Mouse (Mus musculus): ENCODE data around the gene Frat2.

DNA sequence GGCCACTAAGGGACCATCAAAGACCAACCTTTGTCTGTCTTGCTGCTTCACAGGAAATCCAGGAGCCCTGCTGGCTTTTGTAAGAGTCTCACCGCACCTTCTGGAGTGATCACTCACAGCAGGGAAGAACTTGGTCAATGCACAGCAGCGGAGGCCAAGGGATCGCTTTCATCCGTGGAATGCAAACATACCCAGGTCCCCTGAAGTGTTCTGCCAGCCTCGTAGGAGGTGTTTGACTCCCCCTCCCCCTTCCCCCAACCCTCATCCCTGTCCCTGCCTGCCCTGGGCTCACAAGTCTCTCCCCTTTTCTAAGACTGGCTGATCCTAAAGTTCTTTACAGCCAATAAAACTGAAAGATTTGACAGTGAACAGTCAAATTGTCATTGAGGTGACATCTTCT, 26.5 kb downstream of the Frat2 start:
- TF ChIP-seq NRF1 (IDR thresholded peaks at IDR 0.05; ENCODE audit: insufficient read depth, low read depth, low read length, poor library complexity, severe bottlenecking) (no peak), POLR2AphosphoS5 (IDR thresholded peaks at IDR 0.05; ENCODE audit: borderline replicate concordance, low read depth, low read length) (no peak), CTCF (IDR thresholded peaks at IDR 0.05 in 2 of 3, conservative IDR thresholded peaks at IDR 0.05 in 1 of 3; ENCODE audit: control insufficient read depth in 1 of 3, insufficient read depth in 1 of 3, low read depth in 2 of 3, low read length in 3 of 3, poor library complexity in 1 of 3, severe bottlenecking in 1 of 3) (no peak), MYB (IDR thresholded peaks at IDR 0.05; ENCODE audit: low read depth, low read length) (no peak), POLR2AphosphoS2 (IDR thresholded peaks at IDR 0.05; ENCODE audit: low read length) (no peak), E2F4 (IDR thresholded peaks at IDR 0.05; ENCODE audit: borderline replicate concordance, low read depth, low read length) (no peak), USF2 (IDR thresholded peaks at IDR 0.05; ENCODE audit: borderline replicate concordance in 1 of 2, insufficient read depth in 1 of 2, low read depth in 1 of 2, low read length in 2 of 2) (no peak)

Measured in MEL (cell line).